Mouse (Mus musculus) liver, embryonic 15.5 days (tissue): ENCODE results near the gene Ildr1. TPM values are rescaled to one million over a fixed set of nuclear protein-coding genes. Genes with fewer than 3 reads are reported as not detected.

Experiments
- ATAC-seq: fragments of 200-750 bp; cut with Nextera tagmentation; 2 replicates; pipeline ENCODE4 v1.8.0; 2017; ENCODE audit warnings: moderate number of reproducible peaks, mild to moderate bottlenecking, moderate library complexity; ENCODE audit not compliant: insufficient read depth
- H3K27ac ChIP-seq: fragments of 300-500 bp; sonication (generic); replicated peaks from 2 replicates; pipeline ENCODE4 v1.5.1; 2015; ENCODE audit warnings: mild to moderate bottlenecking, inconsistent platforms
- H3K27me3 ChIP-seq: fragments of 300-500 bp; sonication (generic); 2 replicates; pipeline ENCODE4 v1.6.1; 2015; ENCODE audit warnings: mild to moderate bottlenecking, inconsistent platforms
- H3K36me3 ChIP-seq: fragments of 300-500 bp; sonication (generic); replicated peaks from 2 replicates; pipeline ENCODE4 v1.6.1; 2015; ENCODE audit warnings: moderate library complexity, mild to moderate bottlenecking, inconsistent platforms
- H3K4me1 ChIP-seq: fragments of 300-500 bp; sonication (generic); replicated peaks from 2 replicates; pipeline ENCODE4 v1.6.1; 2015; ENCODE audit warnings: inconsistent platforms
- H3K4me2 ChIP-seq: fragments of 300-500 bp; sonication (generic); 2 replicates; pipeline ENCODE4 v1.6.1; 2015; ENCODE audit warnings: moderate library complexity, mild to moderate bottlenecking, inconsistent platforms
- H3K4me3 ChIP-seq: fragments of 300-500 bp; sonication (generic); replicated peaks from 2 replicates; pipeline ENCODE4 v1.5.1; 2015; ENCODE audit warnings: mild to moderate bottlenecking, inconsistent platforms
- H3K9ac ChIP-seq: fragments of 300-500 bp; sonication (generic); 2 replicates; pipeline ENCODE4 v1.6.1; 2015; ENCODE audit warnings: moderate library complexity, mild to moderate bottlenecking, inconsistent platforms
- H3K9me3 ChIP-seq: fragments of 300-500 bp; sonication (generic); replicated peaks from 2 replicates; pipeline ENCODE4 v1.6.1; 2016; ENCODE audit warnings: inconsistent platforms
- WGBS: fragments of 180-500 bp; shearing (Covaris S2); methylation state at CpG from one replicate; pipeline ENCODE4 v1.1.7; 2015; ENCODE audit warnings: mixed read lengths; ENCODE audit not compliant: insufficient replicate concordance; 5-methylcytosine and 5-hydroxymethylcytosine counted together
- polyA plus RNA-seq: library from polyadenylated mRNA; unstranded; fragments of >200 nt; fragmentation: Nextera tagmentation; extraction: Ambion mirVana; gene quantifications from 2 replicates; pipeline ENCODE4 v1.2.1, GENCODE M21; 2015

The Ildr1 gene
- 0.03 and 0.21 TPM in 2 replicates for polyA plus RNA-seq

DNA sequence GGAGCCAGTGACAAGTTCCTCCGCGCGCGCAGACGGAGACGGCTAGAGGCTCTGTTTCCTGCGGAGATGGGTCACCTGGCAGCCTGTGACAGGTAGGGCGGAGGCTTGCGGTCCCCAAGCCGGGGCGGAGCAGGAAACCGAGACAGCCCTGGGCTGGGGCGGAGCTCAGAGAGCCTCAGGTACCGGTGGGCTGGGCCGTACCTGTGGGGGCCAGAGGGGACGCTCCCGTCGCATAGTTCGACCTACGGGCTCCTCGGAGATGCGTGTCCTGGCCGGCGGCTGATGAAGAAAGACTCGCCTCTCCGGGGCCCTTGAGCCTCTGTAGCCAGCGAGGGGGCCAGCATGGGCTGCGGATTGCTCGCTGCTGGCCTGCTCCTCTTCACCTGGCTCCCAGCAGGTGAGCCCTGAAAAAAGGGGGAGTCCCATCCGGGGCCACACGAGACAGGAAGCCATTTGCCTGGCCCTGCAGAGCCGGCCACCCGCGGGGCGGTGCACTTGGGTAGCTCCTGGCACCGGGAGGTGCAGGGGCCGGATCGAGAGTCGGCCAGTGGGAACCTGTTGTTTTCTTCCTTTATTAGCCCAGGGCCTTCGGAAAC lies at the start of gene Ildr1:
Gene Ildr1 (plus strand): TSS at position 161 of the 596 bp plus-strand sequence.
- WGBS = 4% methylated on average over 40 of the region's 40 CpGs
- no peaks in the 10 kb centered on the region; the same call in 1 of the 2 replicates for H3K4me1 ChIP-seq
- H3K27me3 ChIP-seq = peaks cover 30% of the 10 kb centered on the region
- peak within 1 kb of the TSS; percentile 54 for H3K4me2 ChIP-seq
- no peaks in the 10 kb centered on the region for H3K9me3 ChIP-seq
- H3K4me3 ChIP-seq = peak within 1 kb of the TSS; percentile 31
- ATAC-seq = no peak
- no peaks in the 10 kb centered on the region for H3K36me3 ChIP-seq
- no peak within 1 kb of the TSS for H3K27ac ChIP-seq
- H3K9ac ChIP-seq = no peak within 1 kb of the TSS

DNA sequence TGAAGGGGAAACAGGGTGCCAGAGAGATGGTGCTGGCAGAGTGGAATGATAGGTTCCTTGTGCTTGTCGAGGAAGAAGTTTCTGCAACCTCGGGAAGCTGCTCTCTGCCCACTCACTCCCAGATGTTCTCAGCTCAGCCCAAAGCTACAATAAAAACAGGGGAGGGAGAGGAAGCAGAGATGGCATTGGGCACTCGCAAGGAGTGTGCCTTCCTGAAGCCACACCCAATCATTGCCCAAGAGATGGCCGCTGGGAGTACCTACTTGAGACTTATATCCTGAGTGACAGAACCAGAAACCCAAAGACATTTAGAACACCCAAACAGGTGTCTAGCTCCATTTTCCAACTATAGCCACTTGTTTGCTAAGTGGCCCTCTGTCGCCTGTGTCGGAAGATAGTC lies 48.7 kb upstream of the Ildr1 start:
- no peaks in the 10 kb centered on the region for H3K9me3 ChIP-seq
- H3K4me2 ChIP-seq = no peak overlapping the region
- no peaks in the 10 kb centered on the region for H3K36me3 ChIP-seq
- no peak overlapping the region for H3K4me3 ChIP-seq
- WGBS = 64% methylated on average over 6 of the region's 6 CpGs
- H3K9ac ChIP-seq = no peak overlapping the region
- no peaks in the 10 kb centered on the region for H3K4me1 ChIP-seq
- H3K27ac ChIP-seq = no peak overlapping the region
- H3K27me3 ChIP-seq = no peaks in the 10 kb centered on the region
- no peak for ATAC-seq

DNA sequence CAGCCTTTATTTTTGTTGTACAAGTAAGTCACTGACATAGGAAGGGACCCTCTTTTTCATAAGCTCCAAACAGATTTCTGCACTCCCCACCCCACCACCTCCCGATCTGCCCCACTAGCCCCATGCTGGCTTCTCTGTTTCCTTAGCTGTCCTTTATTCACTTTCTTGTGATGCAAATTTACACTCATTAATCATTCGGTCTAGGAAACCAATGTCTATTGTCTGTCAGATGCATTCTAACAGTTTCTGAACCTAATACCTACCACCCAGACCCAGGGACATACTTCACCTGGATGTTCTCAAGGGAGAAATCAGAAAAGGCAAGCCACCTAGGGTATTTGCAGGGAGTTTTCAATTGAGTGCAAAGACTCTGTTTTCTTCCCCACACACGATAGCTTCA lies 44.5 kb upstream of the Ildr1 start:
- 60% methylated on average over 3 of the region's 3 CpGs for WGBS
- Histone ChIP-seq H3K36me3 (no peaks in the 10 kb centered on the region), H3K27me3 (no peaks in the 10 kb centered on the region), H3K4me2 (no peak overlapping the region), H3K4me1 (no peaks in the 10 kb centered on the region), H3K27ac (no peak overlapping the region), H3K9ac (no peak overlapping the region), H3K9me3 (no peaks in the 10 kb centered on the region), H3K4me3 (no peak overlapping the region)
- no peak for ATAC-seq

DNA sequence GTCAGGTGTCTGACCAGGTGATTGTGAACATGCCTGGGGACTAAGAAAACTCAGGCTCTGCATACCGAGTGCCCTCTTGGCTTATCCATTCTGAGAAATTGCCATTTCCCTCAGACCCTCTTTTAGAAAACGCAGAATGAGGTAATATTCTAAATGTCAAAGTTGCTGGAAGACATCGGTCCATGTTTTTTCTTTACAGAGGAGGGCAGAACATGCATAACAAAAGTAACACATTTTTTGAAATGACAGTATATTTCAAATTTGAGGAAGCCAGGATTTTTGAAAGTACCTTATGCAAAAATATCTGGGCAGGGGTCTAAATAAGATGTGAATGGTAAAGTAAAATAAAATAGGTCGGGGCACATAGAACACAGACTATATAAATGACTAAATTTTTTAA lies 43.3 kb upstream of the Ildr1 start:
- WGBS = 61% methylated on average over 4 of the region's 4 CpGs
- H3K9me3 ChIP-seq = no peaks in the 10 kb centered on the region
- no peak for ATAC-seq
- no peak overlapping the region for H3K27ac ChIP-seq
- H3K27me3 ChIP-seq = no peaks in the 10 kb centered on the region
- no peak overlapping the region for H3K9ac ChIP-seq
- no peak overlapping the region for H3K4me3 ChIP-seq
- no peak overlapping the region for H3K4me2 ChIP-seq
- no peaks in the 10 kb centered on the region for H3K36me3 ChIP-seq
- H3K4me1 ChIP-seq = no peaks in the 10 kb centered on the region

DNA sequence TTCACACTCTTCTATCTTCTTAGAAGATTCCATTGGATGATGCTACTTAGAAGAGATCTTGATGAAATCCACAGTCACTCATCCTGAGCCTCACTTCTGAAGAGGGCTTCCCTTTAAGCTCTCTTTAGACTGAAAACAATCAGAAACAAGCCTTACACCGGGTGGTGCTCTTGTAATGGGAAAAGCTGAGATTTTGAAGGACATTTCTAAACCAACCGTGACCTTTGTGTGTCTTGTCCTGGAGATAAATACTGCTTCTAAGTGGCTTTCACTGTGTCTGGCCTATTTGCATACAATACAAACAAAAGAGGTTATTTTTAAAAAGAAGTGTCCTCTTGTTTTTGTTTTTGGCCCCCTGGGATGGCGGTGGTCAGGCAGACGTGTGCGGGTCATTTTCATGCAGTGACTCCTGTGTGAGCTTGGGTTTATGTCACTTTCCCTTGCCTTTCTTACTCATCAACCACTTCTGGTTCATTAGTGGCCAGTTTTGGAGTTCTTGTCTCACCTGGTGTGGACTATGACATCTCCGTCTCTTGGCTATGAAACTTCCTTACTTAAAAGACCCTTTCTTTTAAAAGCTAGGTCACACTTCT lies 42.5 kb upstream of the Ildr1 start:
- H3K4me1 ChIP-seq = no peaks in the 10 kb centered on the region

DNA sequence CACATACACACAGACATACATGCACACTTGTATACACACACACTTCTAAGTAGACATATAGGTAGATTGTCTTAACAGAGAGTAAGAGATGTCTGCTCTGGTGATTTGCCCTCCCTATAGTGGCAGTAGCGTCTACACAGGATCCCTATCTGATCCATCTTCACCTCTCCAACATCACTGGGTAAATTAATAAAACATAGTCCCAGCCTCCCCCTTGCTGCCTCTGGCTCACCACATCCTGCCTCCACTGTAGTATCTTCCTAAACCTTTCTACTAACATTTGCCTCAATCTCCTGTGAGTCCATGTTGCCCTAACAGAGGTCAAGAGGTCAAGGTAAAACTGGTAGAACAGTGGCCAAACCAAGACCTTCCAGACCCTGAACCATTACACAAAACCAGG lies 38.6 kb upstream of the Ildr1 start:
- no peaks in the 10 kb centered on the region for H3K27me3 ChIP-seq
- no peak overlapping the region for H3K4me2 ChIP-seq
- no peak overlapping the region for H3K9ac ChIP-seq
- no peaks in the 10 kb centered on the region for H3K9me3 ChIP-seq
- H3K4me3 ChIP-seq = no peak overlapping the region
- no peaks in the 10 kb centered on the region for H3K4me1 ChIP-seq
- 60% methylated on average over 1 of the region's 1 CpGs for WGBS
- H3K36me3 ChIP-seq = no peaks in the 10 kb centered on the region
- ATAC-seq = no peak
- no peak overlapping the region for H3K27ac ChIP-seq

More for the DNA sequence above, 42.5 kb upstream of the Ildr1 start:
- Histone ChIP-seq H3K9ac (no peak overlapping the region), H3K36me3 (no peaks in the 10 kb centered on the region), H3K27me3 (no peaks in the 10 kb centered on the region), H3K9me3 (no peaks in the 10 kb centered on the region), H3K4me3 (no peak overlapping the region), H3K27ac (no peak overlapping the region), H3K4me2 (no peak overlapping the region)
- 67% methylated on average over 6 of the region's 6 CpGs for WGBS
- no peak for ATAC-seq

DNA sequence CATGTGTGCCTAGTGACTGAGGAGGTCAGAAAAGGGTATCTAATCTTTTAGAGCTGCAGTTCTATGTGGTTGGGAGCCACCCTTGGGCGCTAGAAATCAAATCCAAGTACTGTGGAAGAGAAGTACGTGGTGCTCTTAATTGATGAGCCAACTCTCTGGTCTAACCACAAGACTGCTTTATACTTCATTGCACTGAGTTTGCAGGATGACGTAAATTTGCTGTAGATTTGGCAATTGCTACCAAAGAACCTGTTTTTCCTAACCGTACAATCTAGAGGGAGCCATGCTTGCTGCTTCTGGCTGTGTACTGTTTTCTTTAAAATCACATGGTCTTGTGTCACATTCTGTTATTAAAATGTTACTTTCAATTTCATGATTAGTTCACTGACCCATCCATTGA lies 37.9 kb upstream of the Ildr1 start:
- H3K27me3 ChIP-seq = no peaks in the 10 kb centered on the region
- 51% methylated on average over 4 of the region's 4 CpGs for WGBS
- no peak overlapping the region for H3K9ac ChIP-seq
- no peak overlapping the region for H3K27ac ChIP-seq
- H3K4me2 ChIP-seq = no peak overlapping the region
- no peak overlapping the region for H3K4me3 ChIP-seq
- H3K9me3 ChIP-seq = no peaks in the 10 kb centered on the region
- no peaks in the 10 kb centered on the region for H3K4me1 ChIP-seq
- no peak for ATAC-seq
- H3K36me3 ChIP-seq = no peaks in the 10 kb centered on the region

DNA sequence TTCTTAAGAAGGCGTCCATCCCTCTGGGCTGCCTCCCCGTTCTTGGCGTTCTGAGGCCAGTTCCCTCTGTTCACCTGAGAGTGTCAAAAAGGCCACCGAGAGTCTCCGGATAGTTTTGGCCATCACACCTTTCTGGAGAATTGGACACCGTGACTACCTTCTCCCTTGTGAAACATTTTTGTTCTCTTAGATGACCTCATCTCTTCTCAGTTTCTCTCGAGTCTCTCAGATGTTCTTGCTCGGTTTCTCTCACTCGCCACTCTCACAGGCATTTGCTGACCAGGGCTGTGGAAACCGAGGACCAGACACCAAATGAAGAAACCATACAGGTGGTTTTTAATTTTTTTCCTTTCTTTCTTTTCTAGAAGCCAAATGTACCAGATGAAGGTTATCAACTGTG lies 32.4 kb upstream of the Ildr1 start:
- Histone ChIP-seq H3K9me3 (no peaks in the 10 kb centered on the region), H3K4me1 (no peaks in the 10 kb centered on the region), H3K4me2 (no peak overlapping the region), H3K36me3 (no peaks in the 10 kb centered on the region), H3K27me3 (no peaks in the 10 kb centered on the region), H3K9ac (no peak overlapping the region), H3K27ac (no peak overlapping the region), H3K4me3 (no peak overlapping the region)
- ATAC-seq = no peak
- WGBS = 65% methylated on average over 10 of the region's 10 CpGs

DNA sequence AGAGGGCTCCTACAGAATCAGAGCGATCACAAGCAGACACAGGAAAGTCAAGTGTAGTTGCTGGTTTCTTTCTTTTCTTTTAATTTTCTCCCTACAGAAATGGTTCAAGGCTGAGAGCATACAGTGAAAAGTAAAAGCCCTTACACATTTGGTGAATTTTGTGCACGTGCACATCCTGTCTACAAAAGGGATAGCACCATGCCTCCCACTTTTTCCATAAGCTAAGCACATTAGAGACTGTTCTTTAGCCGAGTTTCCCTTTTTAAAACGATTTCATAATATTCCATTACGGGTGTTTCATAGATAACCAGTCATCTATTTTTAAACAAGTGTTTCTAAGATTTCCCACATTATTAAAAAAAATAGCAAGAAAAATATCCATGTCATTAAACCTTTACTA lies 30.3 kb upstream of the Ildr1 start:
- H3K4me2 ChIP-seq = no peak overlapping the region
- 53% methylated on average over 5 of the region's 5 CpGs for WGBS
- no peaks in the 10 kb centered on the region for H3K4me1 ChIP-seq
- H3K4me3 ChIP-seq = no peak overlapping the region
- H3K27me3 ChIP-seq = no peaks in the 10 kb centered on the region
- H3K36me3 ChIP-seq = no peaks in the 10 kb centered on the region
- no peak for ATAC-seq
- no peak overlapping the region for H3K27ac ChIP-seq
- no peak overlapping the region for H3K9ac ChIP-seq
- no peaks in the 10 kb centered on the region for H3K9me3 ChIP-seq

DNA sequence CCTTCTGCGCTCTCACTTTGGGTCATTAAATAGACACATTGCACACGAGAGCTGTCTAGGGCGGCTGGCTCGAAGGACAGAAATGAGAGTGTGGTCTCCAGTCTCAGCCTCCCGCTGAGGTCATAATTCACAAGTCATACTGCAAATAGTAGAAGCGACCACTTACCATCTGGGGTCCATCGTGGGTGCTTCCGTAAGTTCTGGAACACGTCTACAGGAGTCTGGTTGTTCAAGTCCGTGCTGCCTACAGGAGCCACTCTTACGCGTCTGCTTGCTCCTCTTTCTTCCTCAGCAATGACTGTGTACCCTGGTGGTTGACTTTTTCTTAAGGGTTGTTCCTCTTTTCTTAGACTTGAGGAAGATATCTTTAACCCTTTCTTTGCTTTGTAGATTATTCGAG lies 28.0 kb upstream of the Ildr1 start, which contains the start of gene Cd86:
Gene Cd86 (minus strand): TSS at position 300 of the 400 bp plus-strand sequence.
- H3K27ac ChIP-seq = no peak within 1 kb of the TSS
- H3K9me3 ChIP-seq = no peaks in the 10 kb centered on the region
- H3K9ac ChIP-seq = no peak within 1 kb of the TSS
- H3K36me3 ChIP-seq = no peaks in the 10 kb centered on the region
- WGBS = 21% methylated on average over 13 of the region's 13 CpGs
- peak within 1 kb of the TSS; percentile 14; the same call in 1 of the 2 replicates for H3K4me2 ChIP-seq
- ATAC-seq = no peak
- H3K4me1 ChIP-seq = no peaks in the 10 kb centered on the region
- H3K27me3 ChIP-seq = no peaks in the 10 kb centered on the region
- H3K4me3 ChIP-seq = peak within 1 kb of the TSS; percentile 14; the same call in 1 of the 2 replicates

DNA sequence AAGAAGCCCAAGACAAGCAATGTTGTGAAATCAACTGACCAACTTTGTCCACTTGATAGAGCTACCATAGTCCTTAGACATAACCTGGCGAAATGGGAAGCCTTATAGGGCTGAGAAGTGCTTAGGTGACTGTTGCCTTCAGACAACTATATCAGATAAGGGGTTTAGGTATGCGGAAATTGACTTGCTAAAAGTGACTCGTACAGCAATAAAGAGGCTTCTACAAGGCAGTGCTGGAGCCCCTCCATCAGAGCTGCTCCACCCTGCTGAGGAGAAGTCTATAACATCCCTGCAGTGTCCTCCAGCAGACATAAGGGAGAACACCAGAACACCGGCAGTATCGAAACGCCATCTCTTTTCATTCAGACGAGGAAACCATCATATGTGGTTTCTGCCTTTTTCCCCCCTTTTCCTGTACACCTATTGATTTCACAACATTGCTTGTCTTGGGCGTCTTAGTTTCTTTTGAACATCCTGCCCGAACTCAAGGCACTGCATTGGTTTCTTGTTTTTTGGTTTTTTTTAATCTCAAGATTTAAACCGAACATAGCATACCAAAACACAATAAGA lies 27.2 kb upstream of the Ildr1 start:
- no peak overlapping the region for H3K27ac ChIP-seq
- H3K9me3 ChIP-seq = no peaks in the 10 kb centered on the region
- WGBS = 23% methylated on average over 10 of the region's 10 CpGs
- no peak overlapping the region for H3K4me2 ChIP-seq
- no peaks in the 10 kb centered on the region for H3K36me3 ChIP-seq
- H3K9ac ChIP-seq = no peak overlapping the region
- H3K4me3 ChIP-seq = no peak overlapping the region
- no peaks in the 10 kb centered on the region for H3K4me1 ChIP-seq
- no peak for ATAC-seq
- H3K27me3 ChIP-seq = no peaks in the 10 kb centered on the region
